8 mouse cellular contexts compared by ENCODE assay signal in the genomic region with DNA sequence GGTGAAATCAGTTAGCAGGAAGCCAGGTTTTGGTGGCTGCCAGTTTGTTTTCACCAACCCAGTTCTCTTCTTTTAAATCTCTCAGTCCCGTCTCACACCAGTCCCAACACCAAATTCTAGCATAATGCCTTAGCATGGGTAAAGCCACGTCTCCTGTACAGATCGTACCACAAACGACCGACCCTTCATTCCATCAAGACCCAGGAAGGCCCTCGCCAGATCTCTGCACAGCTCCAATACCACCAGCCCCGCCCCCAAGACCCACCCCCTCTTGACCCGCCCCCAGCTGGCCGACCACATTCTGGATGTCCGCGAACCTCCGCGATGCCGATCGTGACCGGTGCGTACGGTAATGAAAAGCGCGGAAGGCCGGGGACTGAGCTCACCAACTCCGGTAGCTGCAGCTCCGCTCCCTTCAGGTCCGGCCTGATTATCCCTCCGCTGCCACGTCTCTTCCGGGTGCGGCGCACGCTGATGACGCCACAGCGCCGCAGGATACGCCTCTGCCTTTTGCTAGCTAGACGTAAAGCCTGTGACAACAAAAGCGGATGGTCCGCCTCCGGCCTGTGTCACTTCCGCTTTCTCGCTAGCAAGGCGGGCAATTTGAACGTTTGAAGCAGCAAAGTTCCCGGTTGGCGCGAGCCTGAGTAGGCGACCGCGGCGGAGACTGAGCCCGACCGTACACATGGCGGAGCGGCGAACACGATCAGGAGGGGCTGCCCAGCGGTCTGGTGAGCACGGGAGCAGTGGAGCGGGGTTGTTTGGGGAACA. TPM values are rescaled to one million over a fixed set of nuclear protein-coding genes. Genes with fewer than 3 reads are reported as not detected.
DNase-seq lines count a peak whose midpoint lies in the region; ATAC-seq and TF ChIP-seq lines count a peak whose summit lies in the region.

A gene (minus strand): TSS at position 479 of the 771 bp plus-strand sequence.
A gene (plus strand): TSS at position 506 of the 771 bp plus-strand sequence.

- peak; percentile 99 for DNase-seq in 3T3-L1 (ENCODE audit: low read depth, low spot score)
- peak; percentile 83 to 89 for DNase-seq in adrenal gland, postnatal 4 days (ENCODE audit: low spot score in 2 of 2)
- peak; percentile 99 for DNase-seq in embryonic facial prominence, embryonic 14.5 days (ENCODE audit: low spot score)
- DNase-seq in heart, adult 8-10 months (ENCODE audit: low spot score) = peak; percentile 97
- peak; percentile 98 for DNase-seq in kidney, adult 9 months
- peak; percentile 98 for DNase-seq in limb, embryonic 14.5 days (ENCODE audit: low spot score)
- DNase-seq in midbrain, postnatal 0 days (ENCODE audit: low spot score) = peak; percentile 99
- peak; percentile 91 to 95 for DNase-seq in spleen, postnatal 14 days (ENCODE audit: low spot score in 2 of 2)

- H3K9ac ChIP-seq in embryonic facial prominence, embryonic 14.5 days (ENCODE audit: low read depth, low read length) = peak within 1 kb of the TSS; percentile 75
- peak within 1 kb of the TSS; percentile 76 for H3K9ac ChIP-seq in limb, embryonic 14.5 days (ENCODE audit: low read depth, low read length, severe bottlenecking)
- peak within 1 kb of the TSS; percentile 63 for H3K9ac ChIP-seq in midbrain, postnatal 0 days (replicated peaks; ENCODE audit: low read length, poor library complexity, severe bottlenecking)

- peak; percentile 91 for ATAC-seq in embryonic facial prominence, embryonic 14.5 days (ENCODE audit: low read depth)
- peak; percentile 91 for ATAC-seq in limb, embryonic 14.5 days (ENCODE audit: low FRiP score, low read depth)
- ATAC-seq in midbrain, postnatal 0 days (ENCODE audit: low FRiP score) = peak; percentile 88

- under 1% methylated on average over 46 of the region's 58 CpGs for WGBS in embryonic facial prominence, embryonic 14.5 days
- WGBS in limb, embryonic 14.5 days = under 1% methylated on average over 58 of the region's 58 CpGs
- under 1% methylated on average over 58 of the region's 58 CpGs for WGBS in midbrain, postnatal 0 days

- TF ChIP-seq POLR2A in limb, embryonic 14.5 days (IDR thresholded peaks at IDR 0.05; ENCODE audit: borderline replicate concordance, extremely low read depth, insufficient read depth, insufficient read length) = 0 out of 2 replicates have a peak, but pooled peaks have one; percentile 8

- H3K9me3 ChIP-seq in embryonic facial prominence, embryonic 14.5 days (ENCODE audit: control insufficient read depth, low read length) = no peaks in the 10 kb centered on the region
- H3K9me3 ChIP-seq in limb, embryonic 14.5 days (ENCODE audit: control insufficient read depth, low read length) = no peaks in the 10 kb centered on the region
- no peaks in the 10 kb centered on the region for H3K9me3 ChIP-seq in midbrain, postnatal 0 days (ENCODE audit: low read length)

- H3K4me3 ChIP-seq in embryonic facial prominence, embryonic 14.5 days (ENCODE audit: low read depth, low read length) = peak within 1 kb of the TSS; percentile 73
- peak within 1 kb of the TSS; percentile 70 for H3K4me3 ChIP-seq in limb, embryonic 14.5 days (replicated peaks; ENCODE audit: low read length)
- peak within 1 kb of the TSS; percentile 70 for H3K4me3 ChIP-seq in midbrain, postnatal 0 days (ENCODE audit: low read depth, low read length)

- peak within 1 kb of the TSS; percentile 66 for H3K27ac ChIP-seq in embryonic facial prominence, embryonic 14.5 days (replicated peaks; ENCODE audit: low read depth, low read length)
- H3K27ac ChIP-seq in limb, embryonic 14.5 days (replicated peaks; ENCODE audit: low read depth, low read length) = peak within 1 kb of the TSS; percentile 78
- H3K27ac ChIP-seq in midbrain, postnatal 0 days (ENCODE audit: low read depth, low read length) = peak within 1 kb of the TSS; percentile 65

- H3K4me2 ChIP-seq in embryonic facial prominence, embryonic 14.5 days (ENCODE audit: low read depth, low read length) = peak within 1 kb of the TSS; percentile 88
- peak within 1 kb of the TSS; percentile 93 for H3K4me2 ChIP-seq in limb, embryonic 14.5 days (replicated peaks; ENCODE audit: low read depth, low read length, severe bottlenecking)
- peak within 1 kb of the TSS; percentile 93 for H3K4me2 ChIP-seq in midbrain, postnatal 0 days (ENCODE audit: low read depth, low read length, poor library complexity, severe bottlenecking)

- peaks cover 44% of the 10 kb centered on the region for H3K36me3 ChIP-seq in embryonic facial prominence, embryonic 14.5 days (ENCODE audit: control insufficient read depth, insufficient read depth, low read length)
- H3K36me3 ChIP-seq in limb, embryonic 14.5 days (ENCODE audit: control insufficient read depth, insufficient read depth, low read length) = peaks cover 47% of the 10 kb centered on the region
- peaks cover 22% of the 10 kb centered on the region for H3K36me3 ChIP-seq in midbrain, postnatal 0 days (ENCODE audit: insufficient read depth, low read length)

- no peak for TF ChIP-seq CTCF in midbrain, postnatal 0 days (IDR thresholded peaks at IDR 0.05)

- no peaks in the 10 kb centered on the region for H3K27me3 ChIP-seq in embryonic facial prominence, embryonic 14.5 days (replicated peaks; ENCODE audit: control insufficient read depth, insufficient read depth, low read length)
- H3K27me3 ChIP-seq in limb, embryonic 14.5 days (ENCODE audit: control insufficient read depth, insufficient read depth, low read length) = no peaks in the 10 kb centered on the region
- no peaks in the 10 kb centered on the region for H3K27me3 ChIP-seq in midbrain, postnatal 0 days (ENCODE audit: insufficient read depth, low read length)

- H3K4me1 ChIP-seq in embryonic facial prominence, embryonic 14.5 days (ENCODE audit: control insufficient read depth, insufficient read depth, low read length) = peaks cover 6% of the 10 kb centered on the region
- peaks cover 13% of the 10 kb centered on the region for H3K4me1 ChIP-seq in limb, embryonic 14.5 days (ENCODE audit: control insufficient read depth, insufficient read depth, low read length)
- peaks cover 7% of the 10 kb centered on the region; the same call in 1 of the 2 replicates for H3K4me1 ChIP-seq in midbrain, postnatal 0 days (ENCODE audit: insufficient read depth, low read length)

RNA-seq across cellular contexts. Expression of the first gene that starts in this region (rescaled TPM):
- 10 to 100 TPM; 49.6 to 52.9 TPM for total RNA-seq in adrenal gland, postnatal 4 days (2021)
- polyA plus RNA-seq in embryonic facial prominence, embryonic 14.5 days (2014; fragmentation: Nextera tagmentation; extraction: Ambion mirVana) = 66.2 and 81.8 TPM in 2 replicates
- 10 to 100 TPM; 15.4 to 20.8 (median 17.4) TPM for total RNA-seq in heart, adult 8-10 months (2022)
- 134 and 177 TPM in 2 replicates for polyA plus RNA-seq in limb, embryonic 14.5 days (2012; rRNA removed)
- polyA plus RNA-seq in limb, embryonic 14.5 days (2014; fragmentation: Nextera tagmentation; extraction: Ambion mirVana) = 85.4 and 91.0 TPM in 2 replicates
- 76.0 and 97.6 TPM in 2 replicates for total RNA-seq in midbrain, postnatal 0 days (2014; rRNA removed)
- 92.0 and 99.6 TPM in 2 replicates for polyA plus RNA-seq in midbrain, postnatal 0 days (2015; fragmentation: Nextera tagmentation; extraction: Ambion mirVana)

RNA-seq across cellular contexts. Expression of the second gene that starts in this region (rescaled TPM):
- total RNA-seq in adrenal gland, postnatal 4 days (2021) = 10 to 100 TPM; 12.4 to 13.7 TPM
- polyA plus RNA-seq in embryonic facial prominence, embryonic 14.5 days (2014; fragmentation: Nextera tagmentation; extraction: Ambion mirVana) = 24.6 and 29.0 TPM in 2 replicates
- under 1 TPM in 1 of 4 experiments, not detected in 3; 0.16 TPM for total RNA-seq in heart, adult 8-10 months (2022)
- polyA plus RNA-seq in limb, embryonic 14.5 days (2012; rRNA removed) = 22.0 and 23.3 TPM in 2 replicates
- 27.9 and 31.5 TPM in 2 replicates for polyA plus RNA-seq in limb, embryonic 14.5 days (2014; fragmentation: Nextera tagmentation; extraction: Ambion mirVana)
- total RNA-seq in midbrain, postnatal 0 days (2014; rRNA removed) = 1.3 and 1.6 TPM in 2 replicates
- 1.6 and 1.8 TPM in 2 replicates for polyA plus RNA-seq in midbrain, postnatal 0 days (2015; fragmentation: Nextera tagmentation; extraction: Ambion mirVana)

Comparison
In these comparisons a context has a peak if more than half of its experiments do, and no peak if none do; other contexts are left out.
1. Peak in every context shown above with its lines: DNase-seq, ATAC-seq, H3K4me3 ChIP-seq and H3K27ac ChIP-seq.